Mouse (Mus musculus) bone marrow macrophage, adult 2 months (primary cell): Measurements from ENCODE around the gene Rasgef1b. TPM values are rescaled to one million over a fixed set of nuclear protein-coding genes. Genes with fewer than 3 reads are reported as not detected.

Experiments used
- H3K27ac ChIP-seq: 2 replicates; pipeline ENCODE4 v1.5.1; 2012; ENCODE audit warnings: low read depth, low read length; ENCODE audit not compliant: insufficient read depth
- H3K4me1 ChIP-seq: 2 replicates; pipeline ENCODE4 v1.6.1; 2012; ENCODE audit warnings: low read length; ENCODE audit not compliant: control insufficient read depth, insufficient read depth
- H3K4me3 ChIP-seq: 2 replicates; pipeline ENCODE4 v1.5.1; 2012; ENCODE audit warnings: mild to moderate bottlenecking, low read length, moderate library complexity; ENCODE audit not compliant: insufficient read depth
- CTCF ChIP-seq: IDR thresholded peaks from 2 replicates; pipeline ENCODE4 v1.5.1; 2012; ENCODE audit warnings: low read depth, mild to moderate bottlenecking, low read length, moderate library complexity
- POLR2A ChIP-seq: IDR thresholded peaks from 2 replicates; pipeline ENCODE4 v1.6.1; 2012; ENCODE audit warnings: mild to moderate bottlenecking, low read depth, low read length, borderline replicate concordance
- polyA plus RNA-seq: library from polyadenylated mRNA; stranded (reverse); fragments of >200 nt; gene quantifications from 2 replicates; pipeline ENCODE4 v1.2.4, GENCODE M21; 2012; ENCODE audit not compliant: missing spikeins, insufficient read depth, insufficient read length

The Rasgef1b gene
- polyA plus RNA-seq, 1 experiment, result 46.5 TPM

DNA sequence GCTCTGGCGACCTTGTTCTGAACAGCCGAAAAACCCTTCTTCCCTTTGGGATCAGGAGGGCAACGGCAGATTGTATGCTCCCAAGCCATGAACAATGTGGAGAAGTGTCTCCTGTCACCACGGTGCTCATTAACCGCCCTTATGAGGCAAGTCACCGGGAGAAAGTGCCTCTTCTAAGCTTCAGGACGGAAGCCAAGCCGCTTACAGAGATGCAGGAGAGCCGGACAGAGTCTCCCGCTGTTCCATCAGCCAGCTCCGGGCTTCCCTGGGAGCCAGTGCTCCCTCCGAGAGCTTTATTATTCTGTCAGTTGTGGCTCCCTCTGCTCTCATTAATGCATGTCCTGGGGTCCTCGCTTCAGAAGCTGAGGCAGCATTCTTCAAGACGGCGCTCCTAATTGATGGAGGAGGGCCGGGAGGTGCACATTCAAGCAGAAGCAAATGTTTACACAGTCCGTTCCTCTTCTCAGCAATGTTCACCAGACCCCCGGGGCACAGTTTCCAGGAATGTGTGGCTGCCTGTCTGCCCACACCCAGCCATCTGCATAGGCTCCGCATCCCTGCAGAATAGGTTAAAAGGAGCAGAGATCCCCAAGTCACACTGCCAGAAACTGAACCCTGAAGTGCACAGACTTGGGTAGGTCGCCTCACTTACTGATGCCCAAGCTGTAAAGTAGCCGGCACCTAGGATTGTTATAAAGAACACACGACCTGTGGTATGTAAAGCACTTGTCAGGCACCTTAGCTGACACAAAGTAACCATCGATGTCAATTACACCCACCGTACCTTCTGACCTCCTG is 115.3 kb downstream of the Rasgef1b start:
- Histone ChIP-seq H3K4me3 (no peak overlapping the region), H3K4me1 (no peaks in the 10 kb centered on the region), H3K27ac (no peak overlapping the region)
- TF ChIP-seq POLR2A (no peak), CTCF (no peak)

DNA sequence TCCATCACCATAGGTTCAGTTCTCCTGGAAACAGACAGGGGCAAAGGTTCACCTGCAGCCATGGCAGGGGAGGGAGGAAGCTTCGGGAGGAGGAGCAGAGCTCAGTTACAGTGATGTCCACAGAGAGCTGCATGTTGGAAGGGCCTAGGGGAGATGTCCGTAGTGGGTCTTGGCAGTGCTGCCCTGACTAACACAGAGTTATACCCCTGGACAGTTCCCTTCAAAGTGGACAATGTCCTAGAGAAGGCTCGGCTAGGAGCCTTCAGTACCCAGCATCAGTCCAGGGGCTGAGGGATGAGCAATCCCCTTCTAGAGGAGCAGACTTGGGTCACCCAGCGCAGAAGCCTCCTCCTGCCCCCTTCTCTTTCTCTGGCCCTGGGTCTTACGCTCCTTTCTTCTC is 121.3 kb downstream of the Rasgef1b start:
- no peak for TF ChIP-seq POLR2A
- no peak for TF ChIP-seq CTCF
- Histone ChIP-seq H3K4me1 (no peaks in the 10 kb centered on the region; the same call in 1 of the 2 replicates), H3K4me3 (no peak overlapping the region), H3K27ac (no peak overlapping the region)

GRCm38 (mm10) chr5:99606164-99606858 is 122.6 kb downstream of the Rasgef1b start:
- H3K4me1 ChIP-seq, result no peaks in the 10 kb centered on the region; the same call in 1 of the 2 replicates
- H3K27ac ChIP-seq, result no peak overlapping the region
- H3K4me3 ChIP-seq, result no peak overlapping the region
- TF ChIP-seq CTCF, result no peak

- TF ChIP-seq CTCF (no peak), POLR2A (no peak)
- no peak overlapping the region for H3K4me3 ChIP-seq
- H3K4me1 ChIP-seq, result no peaks in the 10 kb centered on the region; the same call in 1 of the 2 replicates
- no peak overlapping the region for H3K27ac ChIP-seq
Measured at GRCm38 (mm10) chr5:99602244-99603023, 126.4 kb downstream of the Rasgef1b start.

DNA sequence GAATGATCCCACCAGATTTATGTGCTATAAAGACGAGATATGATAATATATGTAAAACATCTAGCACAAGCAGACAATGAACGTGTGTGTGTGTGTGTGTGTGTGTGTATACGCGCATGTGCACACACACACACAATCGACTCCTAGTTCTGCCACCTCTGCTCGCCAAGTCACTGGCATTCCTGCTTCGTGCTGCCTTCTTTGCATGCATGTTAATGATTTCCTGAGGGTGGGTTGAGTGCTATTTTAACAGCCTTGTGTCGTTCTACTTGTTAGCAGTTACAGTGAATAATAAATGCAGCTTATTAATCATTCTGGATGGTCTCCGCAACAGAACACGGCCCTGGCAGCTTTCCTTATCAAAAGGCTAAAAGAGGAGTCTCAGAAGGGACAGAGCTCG is 129.5 kb downstream of the Rasgef1b start:
- Histone ChIP-seq H3K4me1 (no peaks in the 10 kb centered on the region; the same call in 1 of the 2 replicates), H3K4me3 (no peak overlapping the region), H3K27ac (no peak overlapping the region)
- TF ChIP-seq CTCF (no peak), POLR2A (no peak)

GRCm38 (mm10) chr5:99598470-99599110 is 130.3 kb downstream of the Rasgef1b start:
- no peak overlapping the region for H3K4me3 ChIP-seq
- no peak overlapping the region for H3K27ac ChIP-seq
- no peaks in the 10 kb centered on the region; the same call in 1 of the 2 replicates for H3K4me1 ChIP-seq
- TF ChIP-seq CTCF (no peak), POLR2A (no peak)

GRCm38 (mm10) chr5:99597701-99598100 is 131.2 kb downstream of the Rasgef1b start:
- no peak for TF ChIP-seq CTCF
- no peak for TF ChIP-seq POLR2A

GRCm38 (mm10) chr5:99591348-99591747 is 137.5 kb downstream of the Rasgef1b start:
- Histone ChIP-seq H3K27ac (no peak overlapping the region), H3K4me3 (no peak overlapping the region), H3K4me1 (no peaks in the 10 kb centered on the region)
- no peak for TF ChIP-seq CTCF
- no peak for TF ChIP-seq POLR2A

More at GRCm38 (mm10) chr5:99597701-99598100, 131.2 kb downstream of the Rasgef1b start:
- no peaks in the 10 kb centered on the region; the same call in 1 of the 2 replicates for H3K4me1 ChIP-seq
- no peak overlapping the region for H3K27ac ChIP-seq
- H3K4me3 ChIP-seq, result no peak overlapping the region

DNA sequence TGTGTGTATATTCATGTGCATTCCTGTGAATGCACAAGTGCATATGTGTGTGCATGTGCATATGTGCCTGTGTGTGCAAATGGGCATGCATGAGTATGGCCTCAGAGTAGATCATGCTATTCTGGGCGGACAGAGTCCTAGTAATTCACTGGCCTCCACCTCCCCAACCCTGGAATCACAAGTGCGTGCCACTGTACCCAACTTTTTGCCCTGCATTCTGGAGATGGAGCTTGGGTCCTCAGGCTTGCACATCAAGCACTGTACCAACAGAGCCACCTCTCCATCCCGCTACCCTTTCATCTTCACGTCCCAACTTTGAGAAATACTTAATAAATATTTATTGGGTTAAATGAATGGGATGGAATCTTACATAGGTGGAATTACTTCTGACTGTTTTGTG is 138.3 kb downstream of the Rasgef1b start:
- H3K4me1 ChIP-seq, result no peaks in the 10 kb centered on the region
- H3K4me3 ChIP-seq, result no peak overlapping the region
- no peak for TF ChIP-seq POLR2A
- TF ChIP-seq CTCF, result no peak
- no peak overlapping the region for H3K27ac ChIP-seq
